Mouse (Mus musculus) left cerebral cortex, adult 18-20 months (tissue): ENCODE results near the gene Epb41l4b. TPM values are rescaled to one million over a fixed set of nuclear protein-coding genes. Genes with fewer than 3 reads are reported as not detected.

Experiments used
- DNase-seq, 2 experiments: peaks; one replicate each; pipeline ENCODE4 v3.0.0; 2021 to 2022; ENCODE audit warnings: low spot score in 2 of 2, mixed read lengths in 1 of 2
- total RNA-seq, 2 experiments: library from RNA; stranded (reverse); gene quantifications; 2 replicates each; pipeline ENCODE4 v1.2.3; 2021

Epb41l4b gene
- total RNA-seq, 2 experiments from 2014 or later: 38.0 to 39.5 TPM

DNA sequence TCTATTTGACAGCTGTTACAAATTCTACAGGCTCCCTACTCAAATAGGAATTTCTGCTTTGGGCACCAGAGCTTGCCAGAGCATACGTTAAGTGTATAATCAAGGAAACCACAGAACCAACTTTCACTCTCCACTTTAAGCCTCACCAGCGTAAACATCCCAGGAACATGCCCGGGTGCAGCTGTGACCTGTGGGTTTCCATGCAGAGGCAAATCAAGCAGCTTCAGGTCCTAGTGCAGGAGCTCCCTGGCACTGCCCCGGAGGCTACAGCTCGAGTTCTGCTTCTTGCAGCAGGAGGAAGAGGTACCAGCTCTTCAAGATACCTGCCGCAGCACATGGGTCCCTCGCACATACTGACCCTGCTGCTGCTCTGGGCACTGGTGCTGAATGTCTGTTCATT lies 74.8 kb downstream of the Epb41l4b start:
- DNase-seq: no peak

DNA sequence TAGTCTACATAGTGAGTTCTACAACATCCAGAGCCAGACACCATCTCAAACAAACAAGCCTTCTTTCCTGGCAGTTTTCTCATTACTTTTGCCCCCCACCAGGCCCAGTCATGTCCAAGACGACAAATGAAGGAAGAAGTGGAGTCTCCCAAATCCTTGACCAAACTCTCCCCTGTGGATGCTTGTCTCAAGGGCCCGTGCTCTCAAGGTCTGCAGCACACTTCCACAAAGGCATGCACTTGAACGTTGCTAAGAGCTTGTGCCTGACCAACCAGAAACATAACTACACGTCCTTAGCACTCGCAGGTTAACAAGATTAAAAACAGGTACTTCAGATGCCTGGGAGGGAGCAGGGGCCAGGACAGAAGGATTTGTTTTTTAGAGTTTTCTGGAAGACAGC lies 75.4 kb downstream of the Epb41l4b start:
- DNase-seq: no peak

DNA sequence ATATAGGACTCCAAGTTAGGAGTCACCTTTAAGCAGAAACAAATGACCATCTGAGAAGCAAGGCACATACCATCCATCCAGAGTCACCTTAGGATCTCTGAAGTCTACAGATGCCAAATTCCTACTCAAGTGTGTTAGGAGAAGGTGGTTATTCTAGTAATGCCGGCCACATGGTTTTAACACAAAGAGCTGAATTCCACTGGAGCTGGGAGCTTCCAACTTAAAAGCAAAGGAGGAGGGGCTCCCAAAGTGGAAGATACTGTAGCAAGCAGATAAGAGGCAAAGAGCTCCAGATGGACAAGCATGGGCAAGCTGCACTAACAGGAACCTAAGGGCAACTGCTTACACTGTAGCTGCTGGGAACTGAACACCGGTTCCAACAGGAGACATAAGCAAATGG lies 76.3 kb downstream of the Epb41l4b start:
- DNase-seq: no peak

DNA sequence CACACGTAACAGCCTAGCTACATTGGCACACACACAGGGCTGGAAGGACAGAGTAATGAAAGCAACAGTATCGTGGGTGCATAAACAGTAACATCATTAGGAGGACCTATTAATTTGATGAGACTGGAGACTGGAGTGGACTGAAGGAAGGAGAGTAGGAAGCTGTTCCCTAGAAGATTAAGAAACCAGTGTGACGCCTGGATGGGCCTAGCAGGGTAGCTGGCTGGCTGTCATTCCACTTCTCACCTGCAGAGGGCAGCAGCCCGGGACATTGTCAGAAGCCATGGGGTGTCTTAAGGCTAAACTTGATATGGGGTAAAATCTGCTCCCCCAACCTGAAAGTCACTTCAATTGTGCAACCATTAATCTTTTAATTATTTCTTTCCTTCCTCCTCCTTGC lies 78.0 kb downstream of the Epb41l4b start:
- DNase-seq: peak; percentile 81 to 89

DNA sequence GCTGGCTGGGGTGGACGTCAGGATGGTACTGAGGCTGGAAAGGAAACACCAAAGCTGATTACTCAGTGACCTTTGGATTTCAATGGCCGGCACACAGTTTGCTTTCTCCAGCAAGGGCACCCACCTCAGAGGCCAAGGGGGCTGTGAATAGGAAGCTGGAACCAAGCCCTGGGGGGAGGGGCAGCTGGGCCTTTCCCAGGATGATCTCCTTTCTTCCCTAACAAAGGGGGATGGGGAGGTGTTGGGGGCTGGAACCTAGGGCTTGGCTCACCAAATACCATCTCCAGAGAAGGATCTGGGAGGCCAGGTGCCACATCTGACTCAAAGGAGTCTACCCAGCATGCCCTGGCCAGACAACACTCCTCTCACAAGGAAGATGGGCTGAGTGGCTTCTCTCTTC lies 78.4 kb downstream of the Epb41l4b start:
- no peak for DNase-seq

DNA sequence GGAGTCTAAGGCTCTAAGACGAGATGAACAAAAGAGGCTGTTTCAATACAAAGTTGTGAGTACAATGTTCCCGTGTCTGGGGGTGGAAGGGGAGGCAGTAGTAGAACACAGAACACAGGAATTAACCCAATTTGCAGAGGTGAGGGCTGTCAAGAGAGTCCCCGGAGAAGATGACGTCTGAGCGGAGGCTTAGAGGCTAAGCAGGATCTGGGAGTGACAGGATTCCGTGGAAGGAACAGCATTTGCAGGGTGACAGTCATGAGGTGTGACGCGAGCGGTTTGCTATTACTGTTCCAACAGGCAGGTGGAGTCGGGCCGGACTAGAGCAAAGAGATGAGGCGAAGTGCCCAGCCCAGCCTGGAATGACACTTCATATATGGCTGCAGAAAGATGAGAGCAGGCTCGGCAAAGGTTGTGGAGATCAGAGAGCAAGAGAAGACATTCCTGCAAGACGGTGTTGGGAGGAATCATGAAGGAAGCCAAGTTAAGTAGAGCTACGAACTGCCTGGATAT lies 82.9 kb downstream of the Epb41l4b start:
- DNase-seq: no peak

DNA sequence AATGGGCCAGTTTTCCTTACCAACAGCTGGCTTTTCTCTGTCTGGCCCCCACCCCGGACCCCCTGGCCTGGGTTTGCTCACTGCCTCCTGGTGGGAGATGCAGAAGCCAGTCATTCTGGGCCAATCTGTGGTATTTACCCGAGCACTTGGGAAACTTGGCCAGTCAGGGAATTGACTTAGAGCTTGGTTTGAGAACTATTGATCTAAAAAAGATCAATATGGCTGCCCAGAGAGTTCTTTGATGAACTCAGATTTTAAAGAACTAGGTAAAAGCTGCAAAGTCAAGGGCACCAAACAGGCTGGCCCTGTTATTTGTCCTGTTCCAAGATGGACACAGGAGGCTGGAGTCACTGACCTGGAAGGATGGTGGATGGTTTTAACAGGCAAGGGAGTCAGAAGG lies 84.6 kb downstream of the Epb41l4b start:
- no peak for DNase-seq

DNA sequence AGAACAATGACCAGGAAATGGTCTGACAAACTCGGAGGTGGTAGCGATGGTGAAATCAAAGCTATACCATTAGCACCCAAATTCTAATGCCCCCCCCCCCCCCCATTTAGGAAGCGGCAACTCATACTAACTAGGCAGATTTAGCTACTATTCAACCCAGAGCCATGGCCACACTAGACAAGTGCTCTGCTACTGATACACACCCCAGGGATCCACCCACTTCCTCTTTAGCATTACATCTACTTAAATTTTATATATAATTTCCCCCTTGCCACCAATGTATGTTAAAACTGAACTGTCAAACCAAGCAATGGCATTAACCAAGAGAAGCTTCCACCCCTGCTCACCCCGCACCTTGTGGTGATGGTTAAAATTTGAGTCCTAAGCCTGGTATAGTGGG lies 85.6 kb downstream of the Epb41l4b start:
- DNase-seq: no peak

DNA sequence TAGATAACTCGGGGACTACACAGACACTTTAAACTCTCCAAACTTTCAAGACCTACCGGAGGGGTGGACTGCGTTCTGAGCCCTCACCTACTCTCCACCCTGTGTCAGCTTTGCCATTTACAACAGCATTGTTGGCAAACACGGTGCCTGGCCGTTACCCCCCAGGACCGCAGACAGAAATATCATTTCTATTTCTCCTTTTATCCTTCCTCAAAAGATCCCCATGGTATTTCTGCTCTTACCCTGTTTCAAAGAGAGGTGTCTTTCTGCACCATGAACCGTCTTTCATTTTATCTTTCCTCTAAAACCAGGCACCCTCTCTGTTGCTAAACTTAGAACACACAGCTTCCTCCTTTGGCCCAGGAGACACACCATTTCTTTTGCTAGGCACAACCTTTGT lies 87.6 kb downstream of the Epb41l4b start:
- DNase-seq: no peak

DNA sequence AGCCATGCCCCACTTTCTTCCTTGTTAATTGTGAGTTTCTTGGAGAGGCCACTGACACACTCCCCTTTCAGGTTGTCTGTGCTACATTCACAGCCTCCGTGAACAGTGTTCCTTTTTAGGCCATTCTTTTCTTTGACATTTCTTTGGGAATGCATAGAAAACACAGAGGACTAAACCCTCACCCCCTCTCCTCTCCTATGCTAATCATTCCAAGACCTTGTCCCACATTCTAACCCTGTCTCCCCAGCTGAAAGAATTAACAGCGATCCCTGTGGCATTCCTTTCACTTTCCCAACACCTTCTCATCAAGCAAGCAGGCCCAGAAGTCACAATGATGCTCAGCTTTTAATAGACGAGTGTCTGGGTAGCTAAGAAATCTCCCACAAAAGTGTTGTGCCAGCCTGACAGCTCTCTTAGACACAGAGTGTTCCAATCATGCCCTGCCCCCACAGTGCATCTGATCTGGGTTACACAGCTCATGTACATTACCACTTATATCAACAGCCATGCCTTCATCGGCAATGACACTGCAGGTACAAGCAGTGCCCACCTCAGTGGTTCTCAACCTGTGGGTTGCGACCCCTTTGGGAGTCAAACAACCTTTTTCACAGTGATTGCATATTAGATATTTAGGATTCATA lies 93.8 kb downstream of the Epb41l4b start:
- no peak for DNase-seq

DNA sequence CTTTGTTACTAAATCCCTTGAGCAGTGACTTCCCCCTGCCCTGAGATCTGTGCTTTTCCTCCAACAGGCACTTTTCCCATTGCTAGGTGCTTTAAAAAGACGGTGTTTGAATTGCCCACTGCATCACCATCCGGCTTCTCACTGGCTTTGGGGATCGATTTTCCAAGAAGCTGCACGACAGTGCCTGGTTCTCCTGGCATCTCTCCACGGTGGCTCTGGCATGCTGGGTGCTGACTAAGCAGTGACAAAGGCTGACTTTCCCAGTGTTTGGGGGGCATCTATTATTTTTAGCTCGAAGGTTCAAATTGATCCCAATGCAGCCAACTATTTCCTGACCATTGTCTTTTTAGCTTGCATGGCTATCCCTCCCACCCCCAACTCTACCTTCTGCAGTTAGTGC lies 94.7 kb downstream of the Epb41l4b start:
- DNase-seq: peak in 1 of 2 experiments; percentile 45

DNA sequence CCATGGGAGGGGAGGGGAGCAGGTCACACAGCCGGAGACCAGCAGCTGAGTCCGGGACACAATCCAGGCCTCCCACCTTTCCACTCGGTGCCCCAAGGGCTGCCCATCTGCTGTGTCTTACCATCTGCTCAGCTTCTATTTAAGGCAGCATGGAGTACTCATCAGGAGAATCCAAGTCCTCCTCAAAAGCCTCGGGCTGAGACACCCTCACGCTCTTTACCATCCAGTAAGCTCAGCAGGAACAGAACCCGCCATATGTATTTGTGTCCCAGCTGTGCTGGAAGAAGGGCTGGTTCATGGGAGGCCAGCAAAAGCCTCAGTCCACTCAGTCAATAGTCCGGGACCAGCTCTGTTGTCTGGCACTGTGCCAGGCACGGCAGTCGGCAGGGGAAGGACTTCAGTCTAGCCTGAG lies 97.1 kb downstream of the Epb41l4b start:
- peak; percentile 63 to 76 for DNase-seq

DNA sequence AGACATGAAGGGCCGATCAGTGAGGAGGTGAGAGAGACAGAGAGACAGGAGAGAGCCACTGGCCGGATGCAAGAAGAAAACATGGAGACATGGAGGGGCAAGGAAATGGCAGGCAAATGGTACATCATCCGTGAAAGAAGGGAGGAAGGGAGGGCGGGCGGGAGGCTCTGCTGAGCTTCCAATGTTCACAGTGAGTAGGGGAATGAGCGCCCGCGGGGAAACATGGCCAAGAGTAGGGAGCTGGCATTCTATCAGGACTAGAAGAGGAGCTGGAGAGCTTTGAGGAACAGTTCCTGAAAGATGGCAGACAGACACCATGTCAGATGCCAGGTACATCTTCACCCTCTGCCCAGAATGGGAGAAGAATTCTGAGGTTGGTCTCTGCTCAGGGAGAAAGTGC lies 99.6 kb downstream of the Epb41l4b start:
- no peak for DNase-seq

DNA sequence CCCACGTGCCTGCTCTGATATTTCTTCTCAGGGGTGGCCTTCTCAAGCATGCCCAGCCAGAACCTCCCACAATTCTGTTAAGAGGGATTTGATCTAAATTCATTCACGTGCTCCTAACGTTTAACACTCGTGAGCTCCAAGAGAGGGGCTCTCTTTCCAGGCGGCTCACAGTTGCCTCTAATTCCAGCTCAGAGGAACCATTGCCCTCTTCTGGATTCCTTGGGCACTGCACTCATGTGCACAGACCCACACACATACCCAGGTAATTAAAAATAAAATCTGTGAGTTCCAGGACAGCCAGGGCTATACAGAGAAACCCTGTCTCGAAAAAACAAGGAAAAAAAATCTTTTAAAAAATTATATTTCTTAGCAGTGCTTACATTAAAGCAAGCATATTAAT lies 101.6 kb downstream of the Epb41l4b start:
- no peak for DNase-seq

DNA sequence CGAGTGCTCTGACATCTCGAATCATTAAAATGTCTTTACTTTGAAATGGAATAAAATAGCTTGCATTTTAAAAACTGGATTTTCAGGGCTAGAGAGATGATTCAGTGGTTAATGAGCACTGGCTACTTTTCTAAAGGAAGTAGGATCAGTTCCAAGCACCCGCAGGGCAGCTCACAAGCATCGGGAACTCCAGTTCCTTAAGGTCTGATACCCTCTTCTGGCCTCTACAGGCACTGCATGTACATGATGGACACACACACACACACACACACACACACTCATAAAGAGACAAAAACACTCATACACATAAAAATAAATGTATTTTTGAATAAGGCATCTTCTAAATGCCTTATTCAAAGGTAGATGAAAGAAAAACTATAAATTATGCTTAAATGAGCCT lies 102.0 kb downstream of the Epb41l4b start:
- no peak for DNase-seq

DNA sequence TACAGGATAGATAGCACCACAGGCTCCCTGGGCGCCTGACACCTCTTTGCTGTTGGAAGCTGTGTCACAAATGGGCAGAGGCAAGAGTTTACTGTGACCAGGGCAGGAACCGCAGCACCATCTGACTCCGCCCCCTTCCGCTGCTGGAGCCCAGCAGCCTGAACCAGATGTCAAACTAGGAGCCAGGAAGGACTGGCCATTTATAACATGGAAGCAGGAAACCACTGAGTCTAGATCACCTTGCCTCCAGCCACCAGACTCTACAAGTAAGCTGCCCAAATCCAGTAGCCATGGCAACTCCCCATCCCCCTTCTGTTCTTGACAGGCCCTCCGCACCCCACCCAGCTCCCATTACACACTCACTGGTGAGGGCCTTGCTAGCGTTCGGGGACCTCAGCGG lies 102.8 kb downstream of the Epb41l4b start:
- no peak for DNase-seq

DNA sequence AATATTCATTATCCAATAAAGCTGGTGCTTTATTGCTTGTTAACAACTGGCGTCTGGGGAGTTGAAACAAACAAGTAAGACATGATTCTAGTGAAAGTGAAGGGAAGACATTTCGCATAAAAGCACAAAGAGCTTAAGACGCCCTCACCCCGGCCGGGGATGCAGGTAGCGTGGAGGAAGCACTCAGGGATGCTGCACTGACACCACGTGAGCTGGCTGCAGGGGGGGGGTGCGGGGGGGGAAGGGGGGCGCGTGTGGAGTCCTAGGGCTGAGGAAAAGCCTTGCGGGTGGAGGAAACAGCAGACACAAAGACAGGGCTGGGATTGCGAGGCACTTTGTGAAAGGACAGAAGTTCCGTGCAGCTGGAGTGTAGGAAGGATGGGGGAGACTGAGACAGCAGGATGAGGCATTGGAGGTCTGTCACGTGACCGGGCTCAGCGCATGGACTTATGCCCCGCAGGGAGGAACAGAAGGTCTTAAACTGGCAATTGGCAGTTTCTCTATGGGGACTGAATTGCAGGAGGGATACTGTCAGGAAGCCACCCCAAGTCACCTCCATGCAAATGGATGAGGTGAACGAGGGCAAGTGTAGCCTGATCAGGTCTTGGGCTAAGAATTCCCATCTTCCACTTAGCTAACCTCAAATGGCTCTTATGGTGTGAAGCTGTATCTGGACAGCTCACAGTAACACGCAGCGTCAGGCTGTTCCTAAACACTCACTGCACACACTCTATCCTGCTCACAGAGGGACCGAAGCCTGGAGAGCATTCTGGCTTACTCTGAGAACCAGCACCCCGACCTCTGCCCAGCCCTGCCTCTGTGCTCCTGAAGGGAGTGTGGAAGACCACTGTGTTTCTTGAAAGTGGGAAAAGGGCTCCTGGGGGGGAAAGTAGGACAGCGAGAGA lies 103.9 kb downstream of the Epb41l4b start:
- peak; percentile 61 to 68 for DNase-seq

DNA sequence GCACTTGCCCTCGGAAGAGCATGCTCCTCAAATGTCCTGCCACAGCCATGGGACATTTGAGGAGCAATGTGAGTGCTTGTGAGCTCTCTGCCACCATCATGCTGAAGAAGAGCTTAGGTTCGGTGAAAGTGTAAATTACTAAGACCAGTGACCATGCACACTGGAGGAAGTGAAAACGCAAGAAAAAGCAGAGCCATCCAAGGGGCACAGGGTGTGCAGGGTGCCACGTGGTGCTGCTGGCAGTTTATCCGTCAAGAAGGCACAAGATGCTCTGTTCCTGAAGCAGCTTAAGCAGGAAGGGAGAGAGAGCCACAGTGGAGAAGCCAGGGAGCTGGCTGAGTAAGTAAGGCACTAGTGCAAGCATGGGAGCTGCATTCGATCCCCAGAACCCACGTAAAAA lies 105.7 kb downstream of the Epb41l4b start:
- no peak for DNase-seq

DNA sequence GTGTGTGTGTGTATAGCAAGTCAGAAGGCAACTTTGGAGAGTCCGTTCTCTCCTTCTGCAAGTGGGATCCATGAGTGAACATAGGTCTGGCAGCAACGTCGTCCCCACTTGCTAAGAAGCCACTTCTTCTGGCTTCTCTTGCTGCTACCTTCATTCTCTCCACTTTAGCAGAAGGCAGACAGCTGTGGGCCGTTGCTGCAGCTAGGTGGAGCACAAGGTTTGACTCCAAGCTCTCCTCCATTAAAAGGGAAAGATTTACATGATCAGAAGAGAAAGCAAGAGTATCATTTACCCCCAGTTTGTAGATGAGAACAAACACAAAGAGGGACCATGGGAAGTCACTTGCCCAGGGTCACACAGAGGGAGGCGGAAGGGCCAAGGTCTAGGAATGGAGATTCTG lies 109.1 kb downstream of the Epb41l4b start:
- DNase-seq: no peak

DNA sequence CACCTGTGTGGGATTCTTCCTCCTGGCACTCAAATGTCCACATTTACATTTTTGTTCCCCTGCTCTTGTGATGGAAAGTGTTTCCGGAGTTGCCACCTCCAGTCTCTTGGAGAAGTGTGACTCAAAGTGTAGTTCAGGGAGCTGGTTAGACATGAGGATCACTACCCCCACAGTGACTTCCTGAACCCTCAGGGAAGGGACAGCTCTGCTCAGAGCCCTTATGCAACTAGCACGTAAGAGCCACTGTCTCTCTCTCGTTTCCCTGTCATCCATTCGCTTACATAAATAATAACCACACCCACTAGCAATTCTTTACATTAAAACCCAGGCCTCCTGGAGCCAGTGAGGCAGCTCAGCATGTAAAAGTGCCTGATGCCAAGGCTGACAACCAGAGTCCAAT lies 111.8 kb downstream of the Epb41l4b start:
- no peak for DNase-seq

DNA sequence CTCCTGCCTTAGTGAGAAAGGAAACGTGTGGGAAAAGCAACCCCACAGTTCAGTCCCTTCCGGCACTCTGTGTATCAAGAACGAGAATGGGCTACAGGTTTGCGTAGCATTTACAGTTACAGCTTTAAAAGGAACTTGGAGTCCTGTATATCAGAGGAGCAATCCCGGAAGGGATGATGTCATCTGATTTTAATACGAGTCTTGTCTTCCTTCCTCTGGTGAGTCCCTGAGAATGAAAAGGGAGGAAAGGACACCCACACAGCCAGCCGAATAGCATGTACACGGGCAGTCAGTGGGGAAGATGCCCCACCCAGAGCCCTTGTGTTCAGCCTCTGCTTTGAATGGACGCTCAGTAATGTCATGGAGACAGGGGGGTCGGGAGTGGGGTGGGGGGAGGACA lies 115.3 kb downstream of the Epb41l4b start:
- DNase-seq: no peak

DNA sequence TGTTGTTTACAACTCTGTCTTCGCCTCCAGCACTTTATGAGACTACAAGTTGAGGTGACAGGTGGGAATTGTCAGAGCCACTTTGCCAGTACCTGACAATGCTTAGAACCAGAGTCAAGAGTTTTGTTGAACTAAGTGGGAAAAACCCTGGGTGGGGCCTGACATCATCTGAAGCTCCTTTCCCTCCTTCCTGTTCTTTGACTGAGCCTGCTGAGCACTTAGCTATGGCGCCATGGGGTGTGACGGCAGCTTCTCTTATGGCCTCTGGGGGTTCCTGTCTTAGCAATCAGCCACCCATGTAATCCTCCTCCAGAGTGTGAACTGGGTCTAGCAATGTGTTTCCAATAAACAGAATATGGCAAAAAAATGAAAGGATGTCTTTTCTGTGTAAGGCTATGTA lies 119.7 kb downstream of the Epb41l4b start:
- DNase-seq: no peak

DNA sequence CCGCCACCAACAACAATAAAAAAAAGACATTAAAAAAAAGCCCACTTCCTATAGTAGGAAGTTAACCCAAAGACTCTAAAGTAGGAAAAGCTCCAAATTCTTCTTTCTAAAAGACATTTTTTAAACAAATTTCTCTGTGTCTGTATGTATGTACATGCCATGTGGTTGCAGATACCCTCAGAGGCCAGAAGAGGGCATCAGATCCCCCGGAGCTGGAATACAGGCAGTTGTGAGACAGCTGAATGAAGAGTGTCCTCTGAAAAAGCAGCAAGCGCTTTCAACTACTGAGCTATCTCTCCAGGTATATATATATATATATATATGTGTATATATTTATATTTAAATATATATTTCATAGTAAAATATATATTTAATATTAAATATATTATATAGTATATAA lies 121.9 kb downstream of the Epb41l4b start:
- DNase-seq: no peak
